Mouse (Mus musculus): ENCODE results near the gene Gm5294.
A peak's percentile ranks its signal among the peaks of the same experiment; 100 is the strongest.

The Gm5294 gene

GRCm38 (mm10) chr5:138819780-138820179 is at the start of gene Gm5294:
Gm5294 (plus strand) TSS chr5:138820080.
- no peak for DNase-seq (ENCODE audit: low spot score)

- no peak for DNase-seq (ENCODE audit: low spot score)
Measured at GRCm38 (mm10) chr5:138775096-138775495, 44.8 kb upstream of the Gm5294 start.

GRCm38 (mm10) chr5:138776346-138776745 is 43.5 kb upstream of the Gm5294 start:
- no peak for DNase-seq (ENCODE audit: low spot score)

- no peak for DNase-seq (ENCODE audit: low spot score)
Measured at GRCm38 (mm10) chr5:138778731-138779463, 41.0 kb upstream of the Gm5294 start.

GRCm38 (mm10) chr5:138779655-138780054 is 40.2 kb upstream of the Gm5294 start:
- no peak for DNase-seq (ENCODE audit: low spot score)

- no peak for DNase-seq (ENCODE audit: low spot score)
Measured at GRCm38 (mm10) chr5:138782697-138783096, 37.2 kb upstream of the Gm5294 start.

DNA sequence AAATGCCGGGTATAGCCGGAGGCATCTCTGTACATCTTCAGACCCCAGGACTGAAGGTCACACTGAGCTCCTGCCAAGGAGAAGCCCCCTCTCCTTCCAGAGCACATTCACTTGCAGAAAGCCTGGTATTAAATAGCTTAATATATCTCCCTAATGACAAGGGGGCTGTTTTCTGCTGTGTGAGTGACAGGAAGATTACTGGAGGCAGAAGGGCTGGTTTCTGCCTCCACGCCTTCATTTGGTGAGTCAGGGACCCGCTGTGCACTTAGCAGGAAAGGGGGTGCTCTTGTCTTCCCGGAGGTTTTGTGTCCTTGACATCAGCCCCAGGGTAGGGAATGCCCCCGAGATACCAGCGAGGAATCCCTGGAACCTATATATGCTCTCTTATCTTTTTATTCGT is 36.7 kb upstream of the Gm5294 start:
- no peak for DNase-seq (ENCODE audit: low spot score)

GRCm38 (mm10) chr5:138785986-138786515 is 33.8 kb upstream of the Gm5294 start:
- no peak for DNase-seq (ENCODE audit: low spot score)

GRCm38 (mm10) chr5:138787648-138788047 is 32.2 kb upstream of the Gm5294 start:
- no peak for DNase-seq (ENCODE audit: low spot score)

- no peak for DNase-seq (ENCODE audit: low spot score)
Measured at GRCm38 (mm10) chr5:138788481-138789211, 31.2 kb upstream of the Gm5294 start.

DNA sequence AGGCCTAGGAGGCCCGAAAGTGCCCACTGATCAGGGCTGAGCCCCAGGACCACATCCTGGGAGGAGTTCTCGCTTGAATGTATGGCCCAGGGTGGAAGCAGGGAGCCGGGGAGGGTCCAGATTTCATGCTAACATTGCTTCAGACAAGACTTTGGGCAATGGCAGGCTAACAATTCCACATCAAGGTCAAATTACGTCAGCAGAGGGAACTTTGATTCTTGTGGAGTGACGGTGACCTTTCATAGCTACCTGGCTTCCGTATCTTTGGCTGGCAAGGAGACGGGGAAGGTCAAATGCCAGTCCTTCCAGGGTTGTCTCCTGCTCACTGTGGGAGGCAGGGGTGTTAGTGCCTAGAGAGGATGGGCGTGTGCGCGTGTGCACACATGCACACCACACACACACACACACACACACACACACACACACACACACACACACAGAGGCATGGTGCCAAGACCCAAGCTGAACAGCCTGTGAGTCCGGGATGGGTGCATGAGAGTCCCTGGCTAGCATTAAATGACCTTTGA is 28.9 kb upstream of the Gm5294 start:
- no peak for DNase-seq (ENCODE audit: low spot score)

DNA sequence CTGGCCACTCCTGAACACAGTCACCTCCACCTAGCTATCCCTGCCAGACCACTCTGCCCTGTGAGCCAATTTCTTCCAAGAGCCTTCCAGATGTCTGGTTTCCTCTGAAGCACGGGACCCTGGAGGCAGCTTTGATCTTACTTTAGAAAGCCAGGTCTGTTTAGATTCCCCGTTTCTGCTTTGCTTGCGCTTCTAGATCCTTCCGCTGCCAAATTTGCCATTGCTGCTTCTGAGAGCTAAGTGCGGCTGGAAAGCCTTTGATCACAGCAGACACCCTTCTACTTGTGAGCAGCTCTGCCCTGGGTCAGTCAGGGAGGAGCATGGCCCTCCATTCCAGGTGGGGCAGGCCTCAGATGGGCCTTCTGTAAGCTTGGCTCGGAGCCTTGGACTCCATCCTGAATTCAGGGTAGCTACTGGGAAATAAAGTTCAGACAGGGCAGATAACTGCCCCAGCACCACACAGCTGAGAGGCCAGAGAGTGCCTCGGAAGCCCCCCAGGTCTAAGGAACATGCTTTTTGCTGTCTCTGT is 18.2 kb upstream of the Gm5294 start:
- no peak for DNase-seq (ENCODE audit: low spot score)

DNA sequence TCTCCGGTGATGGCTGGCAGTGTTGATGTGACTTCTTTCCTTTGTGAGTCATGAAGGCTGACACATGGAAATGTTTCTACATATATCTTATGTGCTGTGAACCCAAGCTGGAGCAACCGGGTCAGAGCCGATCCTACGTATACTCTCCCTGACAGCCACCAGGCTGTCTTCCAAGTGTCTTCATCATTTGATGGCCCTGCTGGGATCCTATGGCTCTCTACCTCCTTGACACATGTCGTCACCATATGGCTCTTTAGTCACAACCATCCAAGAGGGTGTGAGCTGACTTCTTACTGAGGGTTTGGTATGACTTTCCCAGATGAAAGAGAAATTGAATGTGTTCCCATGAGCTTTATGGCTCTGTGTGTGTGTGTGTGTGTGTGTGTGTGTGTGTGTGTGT is 15.6 kb upstream of the Gm5294 start:
- DNase-seq (ENCODE audit: low spot score): no peak

GRCm38 (mm10) chr5:138809767-138810166 is 10.1 kb upstream of the Gm5294 start:
- DNase-seq (ENCODE audit: low spot score): no peak

GRCm38 (mm10) chr5:138820717-138821332 is 945 bp downstream of the Gm5294 start:
- DNase-seq (ENCODE audit: low spot score): no peak

DNA sequence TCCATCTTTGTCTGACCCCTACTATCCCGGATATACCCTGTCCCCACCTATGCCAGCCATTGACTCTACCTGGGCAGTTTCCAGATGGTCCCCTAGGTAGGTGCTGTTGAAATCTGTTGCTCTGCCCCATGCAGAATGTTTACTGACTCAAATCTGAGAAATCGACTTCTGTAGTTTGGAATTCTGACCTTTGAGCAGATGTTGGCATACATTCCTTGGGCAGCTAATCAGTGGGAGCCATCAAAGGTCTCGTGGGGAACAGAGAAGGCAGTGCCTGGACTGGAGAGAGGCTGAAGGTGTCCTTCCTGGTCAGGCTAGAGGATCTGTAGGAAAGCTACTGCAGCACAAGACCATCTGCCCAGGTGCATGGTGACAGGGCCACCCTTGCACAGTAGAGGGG is 5.2 kb downstream of the Gm5294 start:
- DNase-seq (ENCODE audit: low spot score): no peak

GRCm38 (mm10) chr5:138833406-138833805 is 13.5 kb downstream of the Gm5294 start:
- DNase-seq (ENCODE audit: low spot score): no peak

GRCm38 (mm10) chr5:138834910-138835309 is 15.0 kb downstream of the Gm5294 start:
- DNase-seq (ENCODE audit: low spot score): no peak

DNA sequence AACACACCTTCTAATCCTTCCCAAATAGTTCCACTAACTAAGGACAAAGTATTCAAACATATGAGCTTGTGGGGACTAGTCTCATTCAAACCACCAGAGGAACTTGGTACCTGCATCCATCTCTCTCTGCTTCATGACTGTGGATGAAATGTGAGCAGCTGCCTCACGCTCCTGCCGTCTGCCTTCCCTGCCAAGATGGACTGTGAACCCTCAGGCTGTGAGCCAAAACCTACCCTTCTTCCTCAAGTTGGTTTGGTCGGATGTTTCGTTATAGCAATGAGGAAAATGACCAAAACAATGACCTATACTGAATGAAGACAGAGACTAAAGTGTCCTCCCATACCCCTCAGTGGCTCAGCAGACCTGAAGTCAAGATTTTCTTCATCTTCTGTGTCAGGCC is 21.1 kb downstream of the Gm5294 start:
- DNase-seq (ENCODE audit: low spot score): no peak

DNA sequence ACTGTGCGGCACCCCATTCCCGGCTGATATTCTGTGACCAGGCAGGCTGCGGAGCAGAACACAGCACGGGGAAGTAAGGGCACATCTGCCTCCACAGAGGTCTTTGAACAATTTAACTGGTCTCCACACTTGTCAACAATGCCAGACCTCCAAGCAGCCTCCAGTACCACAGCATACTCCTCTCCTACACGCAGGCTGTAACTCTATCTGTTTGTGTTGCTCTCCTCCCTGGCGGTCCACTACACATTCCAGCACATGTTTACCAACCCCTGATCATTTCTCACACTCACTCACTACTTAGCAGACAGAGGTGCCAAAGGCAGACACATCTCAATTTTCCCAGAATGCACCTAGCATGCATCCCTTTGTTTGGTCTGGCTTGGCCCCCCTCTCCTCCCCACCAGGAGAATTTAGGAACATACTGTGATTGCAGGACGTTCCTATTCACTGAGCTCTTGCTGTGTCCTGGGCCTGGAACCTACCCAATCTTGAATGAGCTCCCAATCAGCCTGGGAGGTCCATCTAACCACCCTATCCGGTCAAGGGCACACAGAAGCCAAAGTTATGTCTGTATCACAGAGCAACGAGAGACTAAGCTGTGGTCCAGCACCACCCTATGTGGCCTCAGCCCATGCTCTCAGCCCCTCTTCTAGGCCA is 23.4 kb downstream of the Gm5294 start:
- no peak for DNase-seq (ENCODE audit: low spot score)

- no peak for DNase-seq (ENCODE audit: low spot score)
Measured at GRCm38 (mm10) chr5:138846506-138846905, 26.6 kb downstream of the Gm5294 start.

DNA sequence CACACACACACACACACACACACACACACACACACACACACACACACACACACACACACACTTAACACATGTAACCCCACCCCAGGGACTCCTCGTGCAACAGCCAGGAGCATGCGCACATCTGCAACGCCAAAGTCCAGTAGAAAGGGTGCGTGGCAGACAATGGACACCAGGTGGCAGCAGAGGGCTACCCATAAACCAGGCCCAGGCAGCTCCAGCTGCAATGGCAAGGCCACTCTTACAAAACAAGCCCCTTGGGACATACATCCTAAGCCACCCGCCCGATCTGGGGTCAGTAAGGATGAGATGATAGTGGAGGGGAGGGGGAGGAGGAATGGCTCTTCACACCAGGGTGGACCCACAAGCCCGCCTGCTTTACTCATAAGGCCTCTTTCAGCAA is 28.2 kb downstream of the Gm5294 start:
- peak; percentile 64 for DNase-seq (ENCODE audit: low spot score)
